Comparison of ENCODE assay signal across 7 mouse cellular contexts in the genomic region with DNA sequence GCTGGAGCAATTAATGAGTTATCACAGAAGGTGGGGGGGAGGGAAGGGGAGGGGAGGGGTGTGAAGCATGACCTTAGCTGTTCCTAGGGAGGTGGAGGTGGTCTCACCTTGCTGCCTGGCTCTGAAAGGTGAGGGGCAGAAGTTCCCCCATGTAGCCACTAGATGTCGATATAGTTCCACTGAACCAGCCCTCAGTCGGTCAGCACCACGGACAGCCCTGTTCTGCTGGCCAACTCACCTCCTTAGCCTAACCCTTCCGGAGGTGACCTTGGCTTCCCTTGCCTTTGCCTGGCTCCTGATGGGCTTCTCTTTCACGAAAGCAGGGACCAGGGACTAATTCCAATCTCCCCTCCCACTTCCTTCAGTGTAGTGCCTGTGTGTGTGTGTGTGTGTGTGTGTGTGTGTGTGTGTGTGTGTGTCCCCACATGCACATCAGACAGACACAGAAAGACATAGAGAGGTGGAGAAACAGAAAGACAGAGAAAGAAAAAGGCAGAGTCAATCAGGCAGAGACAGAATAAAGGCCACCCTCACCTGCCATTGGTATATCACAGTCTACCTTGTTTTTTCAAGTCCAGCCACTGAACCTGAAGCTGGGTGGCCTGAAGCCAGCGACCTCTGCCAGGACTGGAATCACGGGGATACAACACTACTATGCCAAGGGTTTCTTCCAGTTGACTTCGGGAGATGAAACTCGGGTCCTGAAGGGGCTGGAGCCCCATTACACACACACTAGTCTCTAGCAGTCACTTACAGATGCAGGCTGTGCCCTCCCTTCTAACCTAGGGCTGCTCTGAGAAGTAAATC.
DNase-seq lines count a peak whose midpoint lies in the region; ATAC-seq and TF ChIP-seq lines count a peak whose summit lies in the region.

No protein-coding gene starts in this region.

- DNase-seq in cerebellum, postnatal 36 days, result peak; percentile 69 to 78
- DNase-seq in heart, embryonic 10.5 days (ENCODE audit: low spot score), result peak; percentile 80
- peak; percentile 76 for DNase-seq in kidney, adult 9 months
- peak; percentile 62 for DNase-seq in lung, postnatal 25 days (ENCODE audit: low spot score)
- peak; percentile 40 for DNase-seq in ovary, postnatal 14 days (ENCODE audit: low spot score)

- H3K9ac ChIP-seq in ES-Bruce4 (ENCODE audit: low read depth, poor library complexity, severe bottlenecking), result no peak overlapping the region

- peak; percentile 99 for TF ChIP-seq CTCF in ES-Bruce4 (IDR thresholded peaks at IDR 0.05; ENCODE audit: low read depth, low read length)

- 37% methylated on average over 9 of the region's 9 CpGs for WGBS in heart, embryonic 10.5 days

- peak; percentile 68 for ATAC-seq in activated CD4-positive, CD25-positive, alpha-beta regulatory T cell, adult 4 months

- no peak for TF ChIP-seq POLR2A in ES-Bruce4 (IDR thresholded peaks at IDR 0.05; ENCODE audit: insufficient read depth, low read length)

- H3K9me3 ChIP-seq in ES-Bruce4 (replicated peaks; ENCODE audit: control insufficient read depth, insufficient read depth, low read length, poor library complexity, severe bottlenecking), result no peaks in the 10 kb centered on the region
- H3K9me3 ChIP-seq in heart, embryonic 10.5 days, result no peaks in the 10 kb centered on the region

- peak; percentile 58; the same call in 1 of the 2 replicates for TF ChIP-seq EP300 in ES-Bruce4 (IDR thresholded peaks at IDR 0.05; ENCODE audit: insufficient read depth, low read depth, low read length)

- H3K27ac ChIP-seq in ES-Bruce4 (ENCODE audit: insufficient read depth, low read length), result no peak overlapping the region
- no peak overlapping the region for H3K27ac ChIP-seq in heart, embryonic 10.5 days

- no peak overlapping the region for H3K4me3 ChIP-seq in ES-Bruce4 (ENCODE audit: low read depth, low read length)
- no peak overlapping the region for H3K4me3 ChIP-seq in heart, embryonic 10.5 days

- no peaks in the 10 kb centered on the region for H3K27me3 ChIP-seq in ES-Bruce4 (ENCODE audit: control insufficient read depth, insufficient read depth, low read length, poor library complexity, severe bottlenecking)
- no peaks in the 10 kb centered on the region for H3K27me3 ChIP-seq in heart, embryonic 10.5 days (ENCODE audit: insufficient read depth, poor library complexity, severe bottlenecking)

- H3K4me1 ChIP-seq in ES-Bruce4 (ENCODE audit: control insufficient read depth, insufficient read depth, low read length), result no peaks in the 10 kb centered on the region
- H3K4me1 ChIP-seq in heart, embryonic 10.5 days, result peaks cover 20% of the 10 kb centered on the region

- H3K36me3 ChIP-seq in ES-Bruce4 (ENCODE audit: control insufficient read depth, insufficient read depth, low read length, poor library complexity, severe bottlenecking), result no peaks in the 10 kb centered on the region
- 0 out of 2 replicates have a peak, but pooled peaks cover 3% of the 10 kb centered on the region for H3K36me3 ChIP-seq in heart, embryonic 10.5 days
